Mouse (Mus musculus): ENCODE results near the gene Gm21773. TPM values are rescaled to one million over a fixed set of nuclear protein-coding genes. Genes with fewer than 3 reads are reported as not detected.
"Not testable (repeated sequence)": the region's sequence is repeated elsewhere in the genome, so short reads cannot be mapped to it uniquely, and the experiment has no call there.

Gene Gm21773
- polyA plus RNA-seq (2016; fragmentation: Nextera tagmentation; extraction: Ambion mirVana) = not detected in 2 replicates

GRCm38 (mm10) chrY:25309260-25309659, at the start of gene Gm21773:
TSS of gene Gm21773 (minus strand) at chrY:25309360.
- H3K36me3 ChIP-seq; H3K4me3 ChIP-seq; DNase-seq (ENCODE audit: low spot score); H3K4me1 ChIP-seq; H3K27ac ChIP-seq; H3K27me3 ChIP-seq (ENCODE audit: insufficient read depth, poor library complexity, severe bottlenecking); H3K9me3 ChIP-seq: not testable (repeated sequence)
- no CpG with 5 or more reads among the region's 2 CpGs for WGBS
